Comparison of ENCODE assay signal across 11 mouse cellular contexts in genomic region chr4:118326476-118326875, GRCm38 (mm10). TPM values are rescaled to one million over a fixed set of nuclear protein-coding genes. Genes with fewer than 3 reads are reported as not detected.
DNase-seq lines count a peak whose midpoint lies in the region; ATAC-seq and TF ChIP-seq lines count a peak whose summit lies in the region.
"Had no signal": no experiment of that assay in that cellular context is flagged by ENCODE, and none has a peak within 500 bp of the region (broad histone marks: within the 10 kb centered on the region; RNA-seq: fewer than 3 reads in every experiment).

No protein-coding gene starts in this region.

- DNase-seq in urinary bladder, postnatal 36 days (ENCODE audit: low spot score in 2 of 2): peak; percentile 16 to 19
- no peak for DNase-seq in urinary bladder, postnatal 25 days (ENCODE audit: low spot score)
- DNase-seq in intestine, embryonic 14.5 days (ENCODE audit: low spot score): no peak
- DNase-seq in kidney, postnatal 10 days: peak; percentile 77
- no peak for DNase-seq in testis, postnatal 10 days (ENCODE audit: low spot score)
- DNase-seq in lung, adult 2 months: no peak
- no peak for DNase-seq in left cerebral cortex, adult 2 months (ENCODE audit: extremely low spot score in 1 of 2, low spot score in 2 of 2)
- DNase-seq: heart, postnatal 14 days; left cerebral cortex, postnatal 4 days; lung, postnatal 36 days had no signal

- H3ac ChIP-seq in myocyte (ENCODE audit: control insufficient read depth, insufficient read length): no peak overlapping the region

- no peaks in the 10 kb centered on the region for H3K27me3 ChIP-seq in intestine, embryonic 14.5 days (replicated peaks; ENCODE audit: control insufficient read depth, insufficient read depth, low read length)
- H3K27me3 ChIP-seq in myocyte (ENCODE audit: control insufficient read depth, insufficient read depth, insufficient read length): peaks cover 17% of the 10 kb centered on the region

- H3K9ac ChIP-seq in intestine, embryonic 14.5 days (ENCODE audit: low read length): no peak overlapping the region

- intact Hi-C loops in left cerebral cortex, adult 2 months (cut with DNase I): no loop called here

- H3K79me2 ChIP-seq in myocyte (ENCODE audit: control insufficient read depth, insufficient read depth): no peaks in the 10 kb centered on the region

- no peak overlapping the region for H3K4me2 ChIP-seq in intestine, embryonic 14.5 days (ENCODE audit: low read length)
- H3K4me2 ChIP-seq in myocyte (ENCODE audit: low read depth): peak overlapping the region; percentile 16

- TF ChIP-seq CTCF in lung, adult 2 months (IDR thresholded peaks at IDR 0.05; ENCODE audit: insufficient read depth, low read length): no peak
- TF ChIP-seq CTCF in left cerebral cortex, adult 2 months (IDR thresholded peaks at IDR 0.05): no peak

- no peaks in the 10 kb centered on the region for H3K9me3 ChIP-seq in intestine, embryonic 14.5 days (ENCODE audit: control insufficient read depth, low read length)

- H3K36me3 ChIP-seq in intestine, embryonic 14.5 days (ENCODE audit: control insufficient read depth, insufficient read depth, low read length): no peaks in the 10 kb centered on the region
- H3K36me3 ChIP-seq in myocyte (ENCODE audit: control insufficient read depth, insufficient read depth): no peaks in the 10 kb centered on the region

- H3K27ac ChIP-seq in intestine, embryonic 14.5 days (ENCODE audit: low read depth): no peak overlapping the region
- no peak overlapping the region for H3K27ac ChIP-seq in left cerebral cortex, adult 2 months

- H3K4me1 ChIP-seq in intestine, embryonic 14.5 days (replicated peaks; ENCODE audit: control insufficient read depth, insufficient read depth, low read length): 0 out of 2 replicates have a peak, but pooled peaks cover 3% of the 10 kb centered on the region
- no peaks in the 10 kb centered on the region for H3K4me1 ChIP-seq in lung, adult 2 months (ENCODE audit: control insufficient read depth, insufficient read depth, low read length)

- TF ChIP-seq POLR2A in myocyte (IDR thresholded peaks at IDR 0.05; ENCODE audit: insufficient read length, low read depth): no peak
- TF ChIP-seq POLR2A in lung, adult 2 months (IDR thresholded peaks at IDR 0.05; ENCODE audit: borderline replicate concordance, extremely low read depth, low read depth, low read length): no peak

- H3K4me3 ChIP-seq in intestine, embryonic 14.5 days (ENCODE audit: low read depth, low read length): no peak overlapping the region
- H3K4me3 ChIP-seq in myocyte: no peak overlapping the region
- no peak overlapping the region for H3K4me3 ChIP-seq in lung, adult 2 months (replicated peaks; ENCODE audit: extremely low read depth, low read depth, low read length)
- no peak overlapping the region for H3K4me3 ChIP-seq in left cerebral cortex, adult 2 months

- 0 out of 2 replicates have a peak, but pooled peaks have one; percentile 40 for ATAC-seq in intestine, embryonic 14.5 days (replicated peaks; ENCODE audit: low FRiP score, low TSS enrichment, low read depth)

- 36% methylated on average over 7 of the region's 7 CpGs for WGBS in intestine, embryonic 14.5 days
- WGBS in lung, adult 2 months: 56% methylated on average over 7 of the region's 7 CpGs

TF ChIP-seq in myocyte, 11 proteins besides CTCF, POLR2A, EP300 and RAD21:
- no peak for TF ChIP-seq TCF3 (IDR thresholded peaks at IDR 0.05; ENCODE audit: insufficient read length, low read depth)
- no peak for TF ChIP-seq SRF (IDR thresholded peaks at IDR 0.05; ENCODE audit: control insufficient read depth, insufficient read length, low read depth)
- TF ChIP-seq USF1 (IDR thresholded peaks at IDR 0.05; ENCODE audit: low read depth): peak; percentile 97
- TF ChIP-seq POLR2AphosphoS2 (IDR thresholded peaks at IDR 0.05; ENCODE audit: insufficient read length, low read depth): no peak
- no peak for TF ChIP-seq MYOG (IDR thresholded peaks at IDR 0.05; ENCODE audit: control insufficient read depth in 1 of 3, insufficient read depth in 1 of 3, insufficient read length in 2 of 3, low read depth in 2 of 3)

RNA-seq across cellular contexts. Expression of gene Ptprf, which starts 35.3 kb away (rescaled TPM):
- polyA plus RNA-seq in intestine, embryonic 14.5 days (2014; fragmentation: Nextera tagmentation; extraction: Ambion mirVana): 69.1 and 73.6 TPM in 2 replicates
- polyA plus RNA-seq in myocyte (2012; fragmentation: generic; extraction: Trizol): 7.6 TPM
- polyA plus RNA-seq in lung, adult 2 months (2012; rRNA removed): 245 and 250 TPM in 2 replicates
- total RNA-seq in left cerebral cortex, adult 2 months (2021): 100 to 1,000 TPM; 118 to 119 TPM

Comparison
In these comparisons a context has a peak if more than half of its experiments do, and no peak if none do; other contexts are left out.
1. DNase-seq: peak in urinary bladder, postnatal 36 days (2 of 2) and kidney, postnatal 10 days (single experiment); none in urinary bladder, postnatal 25 days (single experiment), intestine, embryonic 14.5 days (single experiment), testis, postnatal 10 days (single experiment), lung, adult 2 months (single experiment) and left cerebral cortex, adult 2 months (0 of 2).